Mouse (Mus musculus): ENCODE results near the gene Sh3bp5. TPM values are rescaled to one million over a fixed set of nuclear protein-coding genes. Genes with fewer than 3 reads are reported as not detected.

The Sh3bp5 gene
- polyA plus RNA-seq, 1 experiment = 6.9 TPM

DNA sequence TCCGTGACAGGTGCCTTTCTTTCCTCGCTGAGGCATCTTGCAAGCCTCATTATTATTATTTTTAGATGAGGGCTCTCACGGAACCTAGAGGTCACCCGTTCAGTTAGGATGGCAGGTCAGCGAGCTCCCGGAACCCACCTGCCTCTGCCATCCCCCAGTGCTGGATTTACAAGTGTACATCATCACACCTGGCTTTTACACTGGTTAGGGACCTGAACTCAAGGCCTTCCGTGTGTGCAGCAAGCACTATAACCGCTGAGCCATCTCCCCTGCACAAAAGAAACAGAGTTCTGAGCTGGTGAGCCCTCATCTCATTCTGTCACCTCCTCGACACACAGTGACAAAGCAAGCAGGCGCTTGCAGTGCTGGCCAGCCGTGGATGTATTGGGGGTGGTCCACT lies 114.7 kb downstream of the Sh3bp5 start:
- no peak overlapping the region for H3K4me3 ChIP-seq (ENCODE audit: low read depth, low read length)
- H3K27me3 ChIP-seq (ENCODE audit: control insufficient read depth, insufficient read depth, low read length) = no peaks in the 10 kb centered on the region
- H3K36me3 ChIP-seq (ENCODE audit: control insufficient read depth, insufficient read depth, low read length) = no peaks in the 10 kb centered on the region
- H3K27ac ChIP-seq (ENCODE audit: insufficient read depth, low read depth, low read length) = no peak overlapping the region
- H3K4me1 ChIP-seq (ENCODE audit: control insufficient read depth, insufficient read depth, insufficient read length, low read length) = peaks cover 5% of the 10 kb centered on the region; the same call in 1 of the 2 replicates
- 87% methylated on average over 11 of the region's 11 CpGs for WGBS
- TF ChIP-seq CTCF (IDR thresholded peaks at IDR 0.05; ENCODE audit: extremely low read depth, insufficient read length, insufficient replicate concordance, low read depth, low read length) (no peak), POLR2A (IDR thresholded peaks at IDR 0.05; ENCODE audit: low read depth, low read length) (no peak)

DNA sequence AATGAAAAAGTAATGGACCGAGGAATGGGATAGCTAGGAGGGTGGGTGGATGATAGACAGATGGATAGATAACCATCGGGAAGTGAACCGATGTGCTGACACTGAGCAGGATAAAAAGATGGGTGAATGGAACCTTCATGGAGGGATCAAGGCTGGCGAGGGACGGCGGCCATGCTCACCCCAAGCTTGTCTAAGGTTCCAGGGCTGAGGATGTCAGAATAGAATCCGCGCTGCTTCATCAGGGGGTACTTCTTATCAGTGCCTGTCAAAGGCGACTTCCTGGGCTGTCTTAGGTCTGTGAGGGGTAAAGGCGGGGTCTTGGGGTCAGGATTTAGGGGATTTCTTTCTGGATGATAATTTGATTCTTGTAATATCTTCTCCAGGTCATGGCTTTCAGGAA lies 116.3 kb downstream of the Sh3bp5 start:
- 76% methylated on average over 10 of the region's 10 CpGs for WGBS
- TF ChIP-seq CTCF (IDR thresholded peaks at IDR 0.05; ENCODE audit: extremely low read depth, insufficient read length, insufficient replicate concordance, low read depth, low read length) (no peak), POLR2A (IDR thresholded peaks at IDR 0.05; ENCODE audit: low read depth, low read length) (no peak)
- no peak overlapping the region for H3K4me3 ChIP-seq (ENCODE audit: low read depth, low read length)
- no peak overlapping the region for H3K27ac ChIP-seq (ENCODE audit: insufficient read depth, low read depth, low read length)
- H3K36me3 ChIP-seq (ENCODE audit: control insufficient read depth, insufficient read depth, low read length) = no peaks in the 10 kb centered on the region
- H3K4me1 ChIP-seq (ENCODE audit: control insufficient read depth, insufficient read depth, insufficient read length, low read length) = peaks cover 5% of the 10 kb centered on the region; the same call in 1 of the 2 replicates
- no peaks in the 10 kb centered on the region for H3K27me3 ChIP-seq (ENCODE audit: control insufficient read depth, insufficient read depth, low read length)

DNA sequence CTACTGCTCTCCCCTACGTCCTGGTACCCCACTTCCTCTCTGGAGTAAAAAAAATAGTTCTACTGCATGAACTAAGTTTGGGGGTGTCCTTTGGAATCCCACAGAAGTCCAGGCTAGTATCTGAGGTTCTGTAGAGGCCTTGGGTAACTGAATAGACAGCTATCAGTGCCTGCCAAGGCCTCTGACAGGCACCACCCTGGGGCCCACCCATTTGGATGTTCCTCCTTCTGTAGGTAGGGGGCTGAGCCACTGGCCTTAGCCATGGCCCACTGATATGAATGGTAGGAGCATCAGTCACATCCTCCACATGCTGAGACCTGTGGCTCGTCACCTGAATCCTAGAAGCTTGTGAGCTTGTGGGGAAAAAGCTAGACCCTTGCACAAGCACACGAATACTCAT lies 118.1 kb downstream of the Sh3bp5 start:
- WGBS = 80% methylated on average over 3 of the region's 3 CpGs
- Histone ChIP-seq H3K4me3 (ENCODE audit: low read depth, low read length) (no peak overlapping the region), H3K27me3 (ENCODE audit: control insufficient read depth, insufficient read depth, low read length) (no peaks in the 10 kb centered on the region), H3K4me1 (ENCODE audit: control insufficient read depth, insufficient read depth, insufficient read length, low read length) (no peaks in the 10 kb centered on the region), H3K36me3 (ENCODE audit: control insufficient read depth, insufficient read depth, low read length) (no peaks in the 10 kb centered on the region), H3K27ac (ENCODE audit: insufficient read depth, low read depth, low read length) (no peak overlapping the region)
- TF ChIP-seq CTCF (IDR thresholded peaks at IDR 0.05; ENCODE audit: extremely low read depth, insufficient read length, insufficient replicate concordance, low read depth, low read length) = no peak
- no peak for TF ChIP-seq POLR2A (IDR thresholded peaks at IDR 0.05; ENCODE audit: low read depth, low read length)

DNA sequence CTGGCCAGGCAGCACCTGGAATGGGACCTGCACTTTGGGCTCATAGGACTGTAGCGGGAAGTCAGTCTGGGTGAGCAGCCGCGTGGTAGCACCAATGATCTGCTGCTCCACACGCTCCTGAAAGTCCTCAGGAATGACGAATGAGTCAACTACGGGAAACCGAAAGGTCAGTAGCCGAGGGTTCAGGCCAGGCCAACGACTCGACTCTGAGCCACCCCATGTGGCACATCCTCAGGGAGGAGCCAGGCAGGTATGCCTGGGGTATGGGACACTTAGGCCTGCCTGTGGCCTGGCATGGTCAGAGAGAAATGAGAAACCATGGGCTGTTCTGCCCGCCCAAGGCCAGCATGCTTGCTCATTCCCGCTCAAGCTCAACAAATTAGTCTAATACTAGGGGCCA lies 119.3 kb downstream of the Sh3bp5 start:
- Histone ChIP-seq H3K4me3 (ENCODE audit: low read depth, low read length) (no peak overlapping the region), H3K27me3 (ENCODE audit: control insufficient read depth, insufficient read depth, low read length) (no peaks in the 10 kb centered on the region), H3K27ac (ENCODE audit: insufficient read depth, low read depth, low read length) (no peak overlapping the region), H3K4me1 (ENCODE audit: control insufficient read depth, insufficient read depth, insufficient read length, low read length) (no peaks in the 10 kb centered on the region), H3K36me3 (ENCODE audit: control insufficient read depth, insufficient read depth, low read length) (no peaks in the 10 kb centered on the region)
- TF ChIP-seq CTCF (IDR thresholded peaks at IDR 0.05; ENCODE audit: extremely low read depth, insufficient read length, insufficient replicate concordance, low read depth, low read length) (no peak), POLR2A (IDR thresholded peaks at IDR 0.05; ENCODE audit: low read depth, low read length) (no peak)
- 54% methylated on average over 12 of the region's 12 CpGs for WGBS

DNA sequence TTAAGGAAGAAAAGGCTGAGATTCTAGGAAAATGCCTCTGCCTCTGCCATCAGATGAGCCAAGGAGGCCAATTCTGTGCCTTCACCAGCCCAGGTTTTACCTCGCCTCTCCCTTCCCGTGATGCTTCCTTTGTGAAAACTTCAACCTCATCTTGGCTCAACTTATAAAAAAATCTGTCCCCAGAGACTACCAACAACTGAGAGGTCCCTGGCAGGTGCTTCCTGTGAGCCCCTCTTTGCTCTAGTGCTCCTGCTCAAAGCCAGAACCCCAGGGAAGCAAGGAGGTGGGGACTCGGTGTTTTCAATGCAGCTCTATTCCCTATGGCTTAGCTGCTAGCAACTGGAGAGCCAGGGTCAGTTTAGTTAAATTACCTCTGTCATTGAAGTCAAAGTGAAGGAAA lies 122.7 kb downstream of the Sh3bp5 start:
- Histone ChIP-seq H3K27ac (ENCODE audit: insufficient read depth, low read depth, low read length) (no peak overlapping the region), H3K4me1 (ENCODE audit: control insufficient read depth, insufficient read depth, insufficient read length, low read length) (no peaks in the 10 kb centered on the region), H3K4me3 (ENCODE audit: low read depth, low read length) (no peak overlapping the region), H3K27me3 (ENCODE audit: control insufficient read depth, insufficient read depth, low read length) (no peaks in the 10 kb centered on the region), H3K36me3 (ENCODE audit: control insufficient read depth, insufficient read depth, low read length) (no peaks in the 10 kb centered on the region)
- TF ChIP-seq CTCF (IDR thresholded peaks at IDR 0.05; ENCODE audit: extremely low read depth, insufficient read length, insufficient replicate concordance, low read depth, low read length) (no peak), POLR2A (IDR thresholded peaks at IDR 0.05; ENCODE audit: low read depth, low read length) (no peak)
- 60% methylated on average over 3 of the region's 3 CpGs for WGBS

Other genes starting within 250 kb of the Sh3bp5 start
- gene Tnnc1, start 227.8 kb downstream of the Sh3bp5 start, polyA plus RNA-seq (2012; rRNA removed) = 0.34 TPM in 1 of 2 replicates, not detected in the other
- 120 and 157 TPM in 2 replicates for gene Nisch, start 219.1 kb downstream of the Sh3bp5 start, polyA plus RNA-seq (2012; rRNA removed)
- 1.5 and 2.1 TPM in 2 replicates for gene Sema3g, start 218.2 kb downstream of the Sh3bp5 start, polyA plus RNA-seq (2012; rRNA removed)
- 1.3 and 2.3 TPM in 2 replicates for gene Phf7, start 184.8 kb downstream of the Sh3bp5 start, polyA plus RNA-seq (2012; rRNA removed)
- gene Bap1, start 184.6 kb downstream of the Sh3bp5 start, polyA plus RNA-seq (2012; rRNA removed) = 16.7 and 30.0 TPM in 2 replicates
- 0.08 TPM in 2 replicates for gene Dnah1, start 112.2 kb downstream of the Sh3bp5 start, polyA plus RNA-seq (2012; rRNA removed)
- gene Capn7, start 99.4 kb downstream of the Sh3bp5 start, polyA plus RNA-seq (2012; rRNA removed) = 3.3 and 5.8 TPM in 2 replicates
- gene Eaf1, start 58.3 kb upstream of the Sh3bp5 start, polyA plus RNA-seq (2012; rRNA removed) = 14.5 and 24.0 TPM in 2 replicates
- gene Mettl6, start 59.0 kb upstream of the Sh3bp5 start, polyA plus RNA-seq (2012; rRNA removed) = 2.2 and 3.3 TPM in 2 replicates
- gene Colq, start 155.3 kb upstream of the Sh3bp5 start, polyA plus RNA-seq (2012; rRNA removed) = 0.39 and 0.77 TPM in 2 replicates
- gene Gm49387, start 204.8 kb upstream of the Sh3bp5 start, polyA plus RNA-seq (2012; rRNA removed) = not detected in 2 replicates
- 10.8 and 26.5 TPM in 2 replicates for gene Btd, start 204.9 kb upstream of the Sh3bp5 start, polyA plus RNA-seq (2012; rRNA removed)
- gene Hacl1, start 205.2 kb upstream of the Sh3bp5 start, polyA plus RNA-seq (2012; rRNA removed) = 1.7 and 4.3 TPM in 2 replicates

Measured in small intestine, adult 2 months (tissue).